8 mouse cellular contexts compared by ENCODE assay signal in genomic region chr7:143548976-143549457, GRCm38 (mm10). TPM values are rescaled to one million over a fixed set of nuclear protein-coding genes. Genes with fewer than 3 reads are reported as not detected.
DNase-seq lines count a peak whose midpoint lies in the region; ATAC-seq and TF ChIP-seq lines count a peak whose summit lies in the region.

Gene Nap1l4, minus strand, starts transcription at chr7:143549106.

- H3K4me3 ChIP-seq in forebrain, embryonic 10.5 days, result peak within 1 kb of the TSS; percentile 87
- H3K4me3 ChIP-seq in heart, embryonic 15.5 days, result peak within 1 kb of the TSS; percentile 85
- peak within 1 kb of the TSS; percentile 78 to 81 for H3K4me3 ChIP-seq in liver, embryonic 14.5 days (ENCODE audit: insufficient read depth in 1 of 2, low read depth in 2 of 2, low read length in 2 of 2)
- H3K4me3 ChIP-seq in neural tube, embryonic 11.5 days (ENCODE audit: low read depth, low read length), result peak within 1 kb of the TSS; percentile 95
- H3K4me3 ChIP-seq in stomach, postnatal 0 days (ENCODE audit: low read depth, low read length), result peak within 1 kb of the TSS; percentile 94

- H3K4me2 ChIP-seq in heart, embryonic 15.5 days, result peak within 1 kb of the TSS; percentile 84
- peak within 1 kb of the TSS; percentile 98 for H3K4me2 ChIP-seq in liver, embryonic 14.5 days (ENCODE audit: low read depth)
- peak within 1 kb of the TSS; percentile 79 for H3K4me2 ChIP-seq in neural tube, embryonic 11.5 days (ENCODE audit: low read depth)
- peak within 1 kb of the TSS; percentile 75 for H3K4me2 ChIP-seq in stomach, postnatal 0 days (replicated peaks; ENCODE audit: low read depth)

- WGBS in forebrain, embryonic 10.5 days, result under 1% methylated on average over 43 of the region's 43 CpGs
- WGBS in heart, embryonic 15.5 days, result under 1% methylated on average over 43 of the region's 43 CpGs
- WGBS in liver, embryonic 14.5 days (ENCODE audit: insufficient replicate concordance), result under 1% methylated on average over 42 of the region's 43 CpGs
- under 1% methylated on average over 39 of the region's 43 CpGs for WGBS in neural tube, embryonic 11.5 days
- WGBS in stomach, postnatal 0 days, result under 1% methylated on average over 39 of the region's 43 CpGs

- TF ChIP-seq CTCF in liver, embryonic 14.5 days (IDR thresholded peaks at IDR 0.05; ENCODE audit: low read depth), result peak; percentile 15; the same call in 1 of the 2 replicates
- TF ChIP-seq CTCF in stomach, postnatal 0 days (IDR thresholded peaks at IDR 0.05; ENCODE audit: low read depth), result peak; percentile 9; the same call in 1 of the 2 replicates

- H3K9me3 ChIP-seq in forebrain, embryonic 10.5 days, result no peaks in the 10 kb centered on the region
- H3K9me3 ChIP-seq in heart, embryonic 15.5 days (replicated peaks), result no peaks in the 10 kb centered on the region
- H3K9me3 ChIP-seq in liver, embryonic 14.5 days (ENCODE audit: control insufficient read depth, low read length), result no peaks in the 10 kb centered on the region
- no peaks in the 10 kb centered on the region for H3K9me3 ChIP-seq in neural tube, embryonic 11.5 days (ENCODE audit: control insufficient read depth, low read length)
- H3K9me3 ChIP-seq in stomach, postnatal 0 days (ENCODE audit: control insufficient read depth, low read length), result no peaks in the 10 kb centered on the region

- peak within 1 kb of the TSS; percentile 96 for H3K27ac ChIP-seq in forebrain, embryonic 10.5 days
- peak within 1 kb of the TSS; percentile 93 for H3K27ac ChIP-seq in heart, embryonic 15.5 days
- H3K27ac ChIP-seq in liver, embryonic 14.5 days, result peak within 1 kb of the TSS; percentile 83
- peak within 1 kb of the TSS; percentile 80 for H3K27ac ChIP-seq in neural tube, embryonic 11.5 days (ENCODE audit: low read depth, low read length)
- peak within 1 kb of the TSS; percentile 97 for H3K27ac ChIP-seq in stomach, postnatal 0 days (replicated peaks)

- no peaks in the 10 kb centered on the region for H3K27me3 ChIP-seq in forebrain, embryonic 10.5 days (ENCODE audit: poor library complexity, severe bottlenecking)
- no peaks in the 10 kb centered on the region for H3K27me3 ChIP-seq in heart, embryonic 15.5 days
- no peaks in the 10 kb centered on the region for H3K27me3 ChIP-seq in liver, embryonic 14.5 days (ENCODE audit: control insufficient read depth, insufficient read depth, low read length)
- no peaks in the 10 kb centered on the region for H3K27me3 ChIP-seq in neural tube, embryonic 11.5 days (ENCODE audit: control insufficient read depth, insufficient read depth, low read length)
- no peaks in the 10 kb centered on the region for H3K27me3 ChIP-seq in stomach, postnatal 0 days (ENCODE audit: control insufficient read depth, insufficient read depth, low read length)

- peak within 1 kb of the TSS; percentile 92 for H3K9ac ChIP-seq in heart, embryonic 15.5 days
- H3K9ac ChIP-seq in liver, embryonic 14.5 days (replicated peaks), result peak within 1 kb of the TSS; percentile 81
- H3K9ac ChIP-seq in neural tube, embryonic 11.5 days (ENCODE audit: low read length), result peak within 1 kb of the TSS; percentile 93
- peak within 1 kb of the TSS; percentile 90 for H3K9ac ChIP-seq in stomach, postnatal 0 days (ENCODE audit: low read length)

- DNase-seq in CD8-positive naive resting alpha-beta T cell, adult 2 months (ENCODE audit: low read depth in 2 of 2, low spot score in 2 of 2), result peak; percentile 99
- peak; percentile 98 for DNase-seq in c-Kit-positive CD71-negative TER-119-negative erythroid progenitor cells, embryonic 14.5 days (ENCODE audit: low read depth)
- DNase-seq in forebrain, embryonic 10.5 days (ENCODE audit: extremely low spot score, low spot score), result peak; percentile 99
- DNase-seq in kidney, postnatal 25 days, result peak; percentile 98 to 99
- DNase-seq in liver, embryonic 14.5 days (ENCODE audit: low read depth in 3 of 3, low spot score in 3 of 3), result peak; percentile 97 to 98 (median 98)
- DNase-seq in neural tube, embryonic 11.5 days (ENCODE audit: low spot score), result peak; percentile 97
- peak; percentile 98 for DNase-seq in stomach, postnatal 0 days (ENCODE audit: low spot score)

- ATAC-seq in heart, embryonic 15.5 days (replicated peaks; ENCODE audit: insufficient number of reproducible peaks, insufficient read depth, low FRiP score, low read depth), result peak; percentile 99
- peak; percentile 92 for ATAC-seq in liver, embryonic 14.5 days (ENCODE audit: insufficient read depth)
- peak; percentile 98 for ATAC-seq in neural tube, embryonic 11.5 days (ENCODE audit: insufficient read depth, low FRiP score, low TSS enrichment)
- ATAC-seq in stomach, postnatal 0 days (ENCODE audit: low FRiP score, low TSS enrichment), result peak; percentile 99

- H3K4me1 ChIP-seq in forebrain, embryonic 10.5 days, result peaks cover 23% of the 10 kb centered on the region
- peaks cover 29% of the 10 kb centered on the region for H3K4me1 ChIP-seq in heart, embryonic 15.5 days (replicated peaks)
- peaks cover 9 to 11% of the 10 kb centered on the region in 2 experiments; a peak in 3 of 4 replicates for H3K4me1 ChIP-seq in liver, embryonic 14.5 days (replicated peaks; ENCODE audit: control insufficient read depth in 2 of 2, insufficient read depth in 2 of 2, low read length in 1 of 2)
- H3K4me1 ChIP-seq in neural tube, embryonic 11.5 days (ENCODE audit: control insufficient read depth, insufficient read depth, low read length), result peaks cover 8% of the 10 kb centered on the region; the same call in 1 of the 2 replicates
- H3K4me1 ChIP-seq in stomach, postnatal 0 days (replicated peaks; ENCODE audit: control insufficient read depth, insufficient read depth), result 0 out of 2 replicates have a peak, but pooled peaks cover 2% of the 10 kb centered on the region

- H3K36me3 ChIP-seq in forebrain, embryonic 10.5 days (replicated peaks), result peaks cover 32% of the 10 kb centered on the region
- no peaks in the 10 kb centered on the region for H3K36me3 ChIP-seq in heart, embryonic 15.5 days
- peaks cover 2% of the 10 kb centered on the region for H3K36me3 ChIP-seq in liver, embryonic 14.5 days (replicated peaks; ENCODE audit: control insufficient read depth, insufficient read depth, low read depth)
- no peaks in the 10 kb centered on the region for H3K36me3 ChIP-seq in neural tube, embryonic 11.5 days (ENCODE audit: control insufficient read depth, insufficient read depth, low read length)
- H3K36me3 ChIP-seq in stomach, postnatal 0 days (ENCODE audit: control insufficient read depth, insufficient read depth, low read length), result no peaks in the 10 kb centered on the region

- no peak for TF ChIP-seq EP300 in liver, embryonic 14.5 days (IDR thresholded peaks at IDR 0.05; ENCODE audit: low read depth)
- TF ChIP-seq EP300 in stomach, postnatal 0 days (optimal IDR thresholded peaks at IDR 0.05), result no peak

RNA-seq across cellular contexts. Expression of gene Nap1l4, which starts in this region (rescaled TPM):
- 375 and 396 TPM in 2 replicates for polyA plus RNA-seq in forebrain, embryonic 10.5 days (2016; fragmentation: Nextera tagmentation; extraction: Ambion mirVana)
- polyA plus RNA-seq in heart, embryonic 15.5 days (2015; fragmentation: Nextera tagmentation; extraction: Ambion mirVana), result 218 and 232 TPM in 2 replicates
- 41.3 and 54.3 TPM in 2 replicates for polyA plus RNA-seq in liver, embryonic 14.5 days (2012; rRNA removed)
- polyA plus RNA-seq in liver, embryonic 14.5 days (2014; fragmentation: Nextera tagmentation; extraction: Ambion mirVana), result 33.7 and 39.4 TPM in 2 replicates
- polyA plus RNA-seq in neural tube, embryonic 11.5 days (2014; fragmentation: Nextera tagmentation; extraction: Ambion mirVana), result 178 and 198 TPM in 2 replicates
- polyA plus RNA-seq in stomach, postnatal 0 days (2015; fragmentation: Nextera tagmentation; extraction: Ambion mirVana), result 98.5 and 99.4 TPM in 2 replicates

Comparison
In these comparisons a context has a peak if more than half of its experiments do, and no peak if none do; other contexts are left out.
1. Peak in every context shown above with its lines: DNase-seq, ATAC-seq, H3K4me3 ChIP-seq and H3K27ac ChIP-seq.